Mouse (Mus musculus) heart, embryonic 13.5 days (tissue): ENCODE results near the gene Hbq1a. TPM values are rescaled to one million over a fixed set of nuclear protein-coding genes. Genes with fewer than 3 reads are reported as not detected.

Experiments used
- ATAC-seq: fragments of 200-750 bp; cut with Nextera tagmentation; 2 replicates; pipeline ENCODE4 v1.8.0; 2017; ENCODE audit warnings: moderate TSS enrichment; ENCODE audit not compliant: insufficient number of reproducible peaks, low FRiP score, low TSS enrichment; ENCODE audit errors: extremely low read depth
- H3K27ac ChIP-seq: fragments of 300-500 bp; sonication (generic); replicated peaks from 2 replicates; pipeline ENCODE4 v1.5.1; 2015; ENCODE audit warnings: moderate library complexity, mild to moderate bottlenecking, inconsistent platforms
- H3K27me3 ChIP-seq: fragments of 300-500 bp; sonication (generic); replicated peaks from 2 replicates; pipeline ENCODE4 v1.6.1; 2015; ENCODE audit warnings: mild to moderate bottlenecking, inconsistent platforms
- H3K36me3 ChIP-seq: fragments of 300-500 bp; sonication (generic); 2 replicates; pipeline ENCODE4 v1.6.1; 2015; ENCODE audit warnings: mild to moderate bottlenecking, inconsistent platforms
- H3K4me1 ChIP-seq: fragments of 300-500 bp; sonication (generic); 2 replicates; pipeline ENCODE4 v1.6.1; 2015; ENCODE audit warnings: inconsistent platforms
- H3K4me2 ChIP-seq: fragments of 300-500 bp; sonication (generic); 2 replicates; pipeline ENCODE4 v1.6.1; 2015; ENCODE audit warnings: inconsistent platforms, mild to moderate bottlenecking, moderate library complexity
- H3K4me3 ChIP-seq: fragments of 300-500 bp; sonication (generic); 2 replicates; pipeline ENCODE4 v1.5.1; 2015; ENCODE audit warnings: moderate library complexity, mild to moderate bottlenecking, inconsistent platforms
- H3K9ac ChIP-seq: fragments of 300-500 bp; sonication (generic); 2 replicates; pipeline ENCODE4 v1.6.1; 2015; ENCODE audit warnings: inconsistent platforms, mild to moderate bottlenecking, moderate library complexity
- H3K9me3 ChIP-seq: fragments of 300-500 bp; sonication (generic); 2 replicates; pipeline ENCODE4 v1.6.1; 2016; ENCODE audit warnings: inconsistent platforms
- WGBS: fragments of 180-500 bp; shearing (Covaris S2); methylation state at CpG from one replicate; pipeline ENCODE4 v1.1.7; 2015; ENCODE audit warnings: mixed read lengths; 5-methylcytosine and 5-hydroxymethylcytosine counted together
- polyA plus RNA-seq: library from polyadenylated mRNA; unstranded; fragments of >200 nt; fragmentation: Nextera tagmentation; extraction: Ambion mirVana; gene quantifications from 2 replicates; pipeline ENCODE4 v1.2.1, GENCODE M21; 2015

Gene Hbq1a
- polyA plus RNA-seq, 1 experiment from 2014 or later = 8.0 TPM

DNA sequence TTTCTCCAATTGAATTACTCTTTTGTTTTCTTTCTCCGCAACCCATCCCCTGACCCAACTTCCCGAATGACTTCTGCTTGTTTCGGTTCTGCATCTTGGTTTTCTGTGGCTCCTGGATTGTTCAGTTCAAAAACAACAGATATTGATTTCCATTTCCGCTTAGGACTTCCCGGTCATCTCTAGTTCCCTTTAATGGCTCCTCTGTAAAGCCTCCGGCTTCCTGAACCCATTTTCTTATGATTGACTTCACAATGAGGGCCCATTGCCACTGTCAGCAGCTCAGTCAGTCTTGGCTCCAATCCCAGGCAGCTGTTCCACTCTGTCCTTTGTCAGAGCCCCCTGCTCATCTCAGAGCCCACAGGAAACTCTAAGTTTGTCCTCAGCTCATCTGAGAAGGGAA lies 31.2 kb downstream of the Hbq1a start:
- Histone ChIP-seq H3K4me3 (no peak overlapping the region), H3K4me2 (0 out of 2 replicates have a peak overlapping the region, but pooled peaks have one; percentile 1), H3K9ac (no peak overlapping the region), H3K27me3 (0 out of 2 replicates have a peak, but pooled peaks cover 4% of the 10 kb centered on the region), H3K4me1 (peaks cover 17% of the 10 kb centered on the region), H3K27ac (peak overlapping the region; percentile 51; the same call in 1 of the 2 replicates), H3K9me3 (no peaks in the 10 kb centered on the region; the same call in 1 of the 2 replicates), H3K36me3 (no peaks in the 10 kb centered on the region)
- no peak for ATAC-seq
- 61% methylated on average over 6 of the region's 6 CpGs for WGBS

GRCm38 (mm10) chr11:32331861-32332260 lies 32.0 kb downstream of the Hbq1a start:
- no peak for ATAC-seq
- Histone ChIP-seq H3K9ac (no peak overlapping the region), H3K9me3 (peaks cover 4% of the 10 kb centered on the region), H3K4me2 (no peak overlapping the region), H3K4me3 (no peak overlapping the region), H3K4me1 (peaks cover 17% of the 10 kb centered on the region), H3K27ac (0 out of 2 replicates have a peak overlapping the region, but pooled peaks have one; percentile 8), H3K36me3 (no peaks in the 10 kb centered on the region), H3K27me3 (0 out of 2 replicates have a peak, but pooled peaks cover 3% of the 10 kb centered on the region)
- WGBS = 43% methylated on average over 5 of the region's 5 CpGs

GRCm38 (mm10) chr11:32333235-32333634 lies 33.4 kb downstream of the Hbq1a start:
- 63% methylated on average over 2 of the region's 2 CpGs for WGBS
- Histone ChIP-seq H3K4me2 (no peak overlapping the region), H3K27ac (no peak overlapping the region)

GRCm38 (mm10) chr11:32336435-32336907 lies 36.6 kb downstream of the Hbq1a start:
- H3K9ac ChIP-seq = no peak overlapping the region
- H3K27me3 ChIP-seq = no peaks in the 10 kb centered on the region; the same call in 1 of the 2 replicates
- peaks cover 7% of the 10 kb centered on the region for H3K9me3 ChIP-seq
- no peak overlapping the region for H3K4me2 ChIP-seq
- WGBS = 76% methylated on average over 6 of the region's 6 CpGs
- no peak overlapping the region for H3K4me3 ChIP-seq
- peaks cover 31% of the 10 kb centered on the region for H3K4me1 ChIP-seq
- no peak overlapping the region for H3K27ac ChIP-seq
- H3K36me3 ChIP-seq = no peaks in the 10 kb centered on the region
- no peak for ATAC-seq

More at GRCm38 (mm10) chr11:32333235-32333634, 33.4 kb downstream of the Hbq1a start:
- H3K9me3 ChIP-seq = peaks cover 7% of the 10 kb centered on the region
- H3K4me3 ChIP-seq = no peak overlapping the region
- no peak overlapping the region for H3K9ac ChIP-seq
- no peak for ATAC-seq
- no peaks in the 10 kb centered on the region for H3K36me3 ChIP-seq
- H3K4me1 ChIP-seq = peaks cover 17% of the 10 kb centered on the region
- 0 out of 2 replicates have a peak, but pooled peaks cover 3% of the 10 kb centered on the region for H3K27me3 ChIP-seq

- Histone ChIP-seq H3K27ac (no peak overlapping the region), H3K4me1 (peaks cover 29% of the 10 kb centered on the region)
Measured at GRCm38 (mm10) chr11:32339131-32339531, 39.3 kb downstream of the Hbq1a start.

DNA sequence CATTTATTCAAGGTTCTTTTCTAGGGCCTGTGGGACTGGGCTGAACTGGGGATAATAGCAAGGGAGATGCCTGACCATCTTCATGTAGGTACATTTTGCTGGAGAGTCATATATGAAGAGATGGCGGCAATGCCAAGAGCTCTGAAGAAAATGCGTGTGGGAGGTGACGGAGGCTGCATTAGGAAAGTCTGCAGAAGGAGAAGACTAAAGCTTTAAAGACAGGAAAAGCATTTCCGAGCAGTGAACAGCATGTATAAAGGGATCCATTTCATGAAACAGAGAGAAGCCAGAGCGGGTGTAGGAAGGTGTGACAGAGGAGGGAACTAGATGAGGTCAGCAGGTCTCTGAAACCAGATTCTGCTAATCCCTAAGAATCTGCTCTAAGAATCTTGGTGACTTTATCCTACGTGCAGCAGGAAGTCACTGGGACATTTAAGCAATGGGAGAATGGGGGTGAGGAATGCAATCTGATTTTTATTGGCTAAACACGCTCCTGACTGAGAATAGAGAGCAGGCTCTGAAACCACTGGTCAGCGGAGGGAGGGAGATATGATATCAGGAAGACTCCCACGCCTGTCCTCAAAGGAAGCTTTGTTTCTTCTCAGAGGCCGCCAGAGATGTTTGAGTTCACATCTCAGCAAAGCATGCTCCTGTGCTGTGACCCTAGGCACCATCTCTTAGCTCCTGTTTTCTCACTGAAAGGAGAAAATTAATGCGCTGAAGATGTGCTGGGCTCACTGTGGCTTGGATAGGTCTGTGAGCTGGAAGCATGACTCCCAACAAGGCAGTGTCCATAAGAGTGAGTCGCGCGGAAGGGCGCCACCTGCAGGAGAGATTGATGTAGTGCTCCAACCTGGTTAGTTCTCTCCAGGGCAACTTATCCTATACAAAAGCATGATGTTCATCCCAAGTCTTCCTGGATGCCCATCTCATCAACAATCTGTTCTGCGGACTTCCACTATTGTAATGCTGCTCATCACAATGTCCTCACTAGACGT lies 40.9 kb downstream of the Hbq1a start:
- Histone ChIP-seq H3K9me3 (peaks cover 7% of the 10 kb centered on the region), H3K27me3 (no peaks in the 10 kb centered on the region; the same call in 1 of the 2 replicates), H3K36me3 (no peaks in the 10 kb centered on the region), H3K9ac (no peak overlapping the region), H3K4me1 (peaks cover 29% of the 10 kb centered on the region), H3K27ac (peak overlapping the region; percentile 43; the same call in 1 of the 2 replicates), H3K4me3 (no peak overlapping the region), H3K4me2 (peak overlapping the region; percentile 16)
- 27% methylated on average over 17 of the region's 17 CpGs for WGBS
- ATAC-seq = no peak

More at GRCm38 (mm10) chr11:32339131-32339531, 39.3 kb downstream of the Hbq1a start:
- Histone ChIP-seq H3K4me3 (no peak overlapping the region), H3K4me2 (no peak overlapping the region), H3K36me3 (no peaks in the 10 kb centered on the region), H3K9me3 (peaks cover 7% of the 10 kb centered on the region), H3K9ac (no peak overlapping the region), H3K27me3 (no peaks in the 10 kb centered on the region; the same call in 1 of the 2 replicates)
- 47% methylated on average over 2 of the region's 2 CpGs for WGBS
- no peak; the same call in 1 of the 2 replicates for ATAC-seq

DNA sequence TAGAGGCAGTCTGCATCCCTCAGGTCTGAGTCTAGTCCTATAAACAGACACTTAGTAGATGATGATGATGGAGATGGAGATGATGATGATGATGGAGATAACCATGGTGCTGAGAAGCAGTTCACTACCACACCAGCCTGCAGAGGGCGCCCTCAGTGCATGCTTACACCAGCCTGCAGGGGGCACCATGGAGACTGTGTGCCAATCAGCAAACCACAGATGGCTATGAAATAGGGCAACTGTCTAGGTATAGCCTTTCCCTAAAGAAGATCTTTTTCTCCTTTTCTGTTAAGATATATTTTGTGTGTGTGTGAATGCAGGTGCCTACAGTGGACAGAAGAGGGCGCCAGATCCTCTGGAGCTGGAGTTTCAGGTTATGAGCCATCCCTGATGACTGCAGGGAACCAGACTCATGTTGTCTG lies 42.9 kb downstream of the Hbq1a start:
- Histone ChIP-seq H3K4me1 (peaks cover 35% of the 10 kb centered on the region), H3K27ac (no peak overlapping the region), H3K4me3 (no peak overlapping the region), H3K9me3 (no peaks in the 10 kb centered on the region), H3K9ac (no peak overlapping the region), H3K4me2 (no peak overlapping the region), H3K27me3 (peaks cover 7% of the 10 kb centered on the region), H3K36me3 (no peaks in the 10 kb centered on the region)
- WGBS = 16% methylated on average over 2 of the region's 2 CpGs
- no peak for ATAC-seq

DNA sequence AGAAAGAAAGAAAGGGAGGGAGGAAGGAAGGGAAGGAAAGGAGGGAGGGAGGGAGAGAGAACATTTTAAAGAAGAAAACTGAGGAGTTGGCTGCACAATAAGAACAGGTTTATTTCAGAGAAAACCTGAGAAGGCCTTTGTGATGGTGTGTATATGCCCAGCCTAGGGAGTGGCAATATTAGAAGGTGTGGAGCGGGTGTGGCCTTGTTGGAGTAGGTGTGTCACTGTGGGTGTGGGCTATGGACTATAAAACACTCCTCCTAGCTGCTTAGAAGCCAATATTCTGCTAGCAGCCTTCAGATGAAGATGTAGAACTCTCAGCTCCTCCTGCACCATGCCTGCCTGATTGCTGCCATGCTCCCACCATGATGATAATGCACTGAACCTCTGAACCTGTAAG lies 43.5 kb downstream of the Hbq1a start:
- peaks cover 38% of the 10 kb centered on the region for H3K4me1 ChIP-seq
- 92% methylated on average over 1 of the region's 1 CpGs for WGBS
- ATAC-seq = no peak
- peaks cover 7% of the 10 kb centered on the region for H3K27me3 ChIP-seq
- no peaks in the 10 kb centered on the region for H3K36me3 ChIP-seq
- no peaks in the 10 kb centered on the region for H3K9me3 ChIP-seq
- H3K27ac ChIP-seq = no peak overlapping the region
- H3K4me3 ChIP-seq = no peak overlapping the region
- no peak overlapping the region for H3K4me2 ChIP-seq
- no peak overlapping the region for H3K9ac ChIP-seq

- H3K9me3 ChIP-seq = no peaks in the 10 kb centered on the region
- WGBS = 64% methylated on average over 6 of the region's 6 CpGs
- no peak overlapping the region for H3K9ac ChIP-seq
- peaks cover 7% of the 10 kb centered on the region for H3K27me3 ChIP-seq
- H3K27ac ChIP-seq = peak overlapping the region; percentile 49; the same call in 1 of the 2 replicates
- peaks cover 4% of the 10 kb centered on the region; the same call in 1 of the 2 replicates for H3K36me3 ChIP-seq
- no peak for ATAC-seq
- no peak overlapping the region for H3K4me3 ChIP-seq
- H3K4me2 ChIP-seq = no peak overlapping the region
- H3K4me1 ChIP-seq = peaks cover 44% of the 10 kb centered on the region
Measured at GRCm38 (mm10) chr11:32345504-32346297, 45.8 kb downstream of the Hbq1a start.

- ATAC-seq = no peak
- peak overlapping the region; percentile 89 for H3K4me2 ChIP-seq
- peaks cover 37% of the 10 kb centered on the region for H3K4me1 ChIP-seq
- H3K27ac ChIP-seq = peak overlapping the region; percentile 84
- H3K9ac ChIP-seq = peak overlapping the region; percentile 97
- WGBS = 7% methylated on average over 10 of the region's 10 CpGs
- H3K27me3 ChIP-seq = peaks cover 7% of the 10 kb centered on the region
- H3K4me3 ChIP-seq = peak overlapping the region; percentile 88
- no peaks in the 10 kb centered on the region for H3K9me3 ChIP-seq
- peaks cover 18% of the 10 kb centered on the region for H3K36me3 ChIP-seq
Measured at GRCm38 (mm10) chr11:32347264-32347606, 47.4 kb downstream of the Hbq1a start.
